Mouse (Mus musculus) embryonic facial prominence, embryonic 11.5 days (tissue): Measurements from ENCODE around the gene Plgrkt. TPM values are rescaled to one million over a fixed set of nuclear protein-coding genes. Genes with fewer than 3 reads are reported as not detected.

Experiments used
- ATAC-seq: fragments of 200-750 bp; cut with Nextera tagmentation; replicated peaks from 2 replicates; pipeline ENCODE4 v1.8.0; 2017; ENCODE audit warnings: low read depth; ENCODE audit not compliant: insufficient number of reproducible peaks, low FRiP score, low TSS enrichment
- DNase-seq: peaks from one replicate; pipeline ENCODE4 v3.0.0-alpha.2; 2015; ENCODE audit warnings: low spot score
- H3K27ac ChIP-seq: fragments of 300-500 bp; sonication (generic); replicated peaks from 2 replicates; pipeline ENCODE4 v1.5.1; 2014; ENCODE audit warnings: mild to moderate bottlenecking, low read depth, low read length, control low read depth
- H3K27me3 ChIP-seq: fragments of 300-500 bp; sonication (generic); 2 replicates; pipeline ENCODE4 v1.6.1; 2014; ENCODE audit warnings: mild to moderate bottlenecking, low read length, moderate library complexity, mixed read lengths; ENCODE audit not compliant: control insufficient read depth, insufficient read depth
- H3K36me3 ChIP-seq: fragments of 300-500 bp; sonication (generic); replicated peaks from 2 replicates; pipeline ENCODE4 v1.6.1; 2014; ENCODE audit warnings: low read depth, mild to moderate bottlenecking, low read length, moderate library complexity, mixed read lengths; ENCODE audit not compliant: control insufficient read depth, insufficient read depth
- H3K4me1 ChIP-seq: fragments of 300-500 bp; sonication (generic); 2 replicates; pipeline ENCODE4 v1.6.1; 2014; ENCODE audit warnings: low read length, mixed read lengths; ENCODE audit not compliant: control insufficient read depth, insufficient read depth
- H3K4me2 ChIP-seq: fragments of 300-500 bp; sonication (generic); 2 replicates; pipeline ENCODE4 v1.6.1; 2014; ENCODE audit warnings: low read depth, mild to moderate bottlenecking, control low read depth, low read length, moderate library complexity
- H3K4me3 ChIP-seq: fragments of 300-500 bp; sonication (generic); 2 replicates; pipeline ENCODE4 v1.5.1; 2014; ENCODE audit warnings: low read depth, low read length, control low read depth
- H3K9ac ChIP-seq: fragments of 300-500 bp; sonication (generic); replicated peaks from 2 replicates; pipeline ENCODE4 v1.6.1; 2014; ENCODE audit warnings: mild to moderate bottlenecking, control low read depth, low read length
- H3K9me3 ChIP-seq: fragments of 300-500 bp; sonication (generic); replicated peaks from 2 replicates; pipeline ENCODE4 v1.6.1; 2016; ENCODE audit warnings: mild to moderate bottlenecking, low read length, inconsistent platforms, mixed read lengths; ENCODE audit not compliant: control insufficient read depth
- WGBS: fragments of 180-500 bp; shearing (Covaris S2); extraction: QIAGEN DNeasy Blood & Tissue Kit; methylation state at CpG from one replicate; pipeline ENCODE4 v1.1.7; 2014; 5-methylcytosine and 5-hydroxymethylcytosine counted together
- polyA plus RNA-seq: library from polyadenylated mRNA; unstranded; fragments of >200 nt; fragmentation: Nextera tagmentation; extraction: Ambion mirVana; gene quantifications from 2 replicates; pipeline ENCODE4 v1.2.1, GENCODE M21; 2014

The Plgrkt gene
- polyA plus RNA-seq, 1 experiment from 2014 or later, result 58.8 TPM

DNA sequence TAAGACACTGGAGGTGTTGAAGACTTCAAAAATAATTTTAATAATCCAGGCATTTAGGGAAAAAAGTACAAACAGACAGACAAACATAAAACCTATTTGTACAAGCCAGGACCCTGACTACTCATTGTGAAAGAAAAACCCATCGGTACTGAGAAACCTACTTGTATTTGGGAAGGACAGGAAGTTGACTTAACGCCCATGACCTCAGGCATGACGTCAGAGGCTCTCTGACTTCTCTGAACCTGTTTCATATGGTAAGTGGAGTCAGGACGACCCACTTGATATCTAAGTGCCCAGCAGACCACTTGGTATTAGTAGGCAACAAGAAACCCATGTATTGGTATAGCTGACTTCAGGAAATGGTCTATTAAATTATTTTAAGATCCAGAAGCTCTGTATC lies 24.1 kb upstream of the Plgrkt start:
- Histone ChIP-seq H3K36me3 (no peaks in the 10 kb centered on the region), H3K27ac (no peak overlapping the region), H3K9me3 (no peaks in the 10 kb centered on the region), H3K9ac (no peak overlapping the region), H3K4me2 (no peak overlapping the region), H3K27me3 (no peaks in the 10 kb centered on the region), H3K4me3 (no peak overlapping the region), H3K4me1 (no peaks in the 10 kb centered on the region)
- 59% methylated on average over 4 of the region's 4 CpGs for WGBS
- DNase-seq (no peak), ATAC-seq (no peak)

DNA sequence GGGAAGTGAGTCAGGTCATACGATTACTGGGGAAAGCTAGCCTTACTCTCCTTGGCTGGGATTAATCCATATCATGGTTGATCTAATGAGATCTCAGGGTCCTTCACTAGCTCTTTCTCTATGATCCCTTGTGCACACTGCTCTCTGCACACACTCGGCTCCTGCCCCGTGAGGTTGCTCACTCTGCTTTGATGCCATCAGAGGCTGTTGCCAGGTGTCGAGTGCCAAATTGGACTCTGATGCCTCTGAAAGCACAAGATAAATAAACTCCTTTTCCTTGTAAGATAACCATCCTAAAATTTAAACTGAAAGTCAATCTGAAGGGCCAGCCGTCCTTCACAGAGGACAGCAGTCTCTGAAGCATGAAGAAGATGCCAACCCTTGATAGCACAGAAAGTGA lies 23.3 kb upstream of the Plgrkt start:
- no peaks in the 10 kb centered on the region for H3K9me3 ChIP-seq
- DNase-seq, result no peak
- H3K4me2 ChIP-seq, result no peak overlapping the region
- no peaks in the 10 kb centered on the region for H3K4me1 ChIP-seq
- ATAC-seq, result no peak
- no peak overlapping the region for H3K9ac ChIP-seq
- H3K36me3 ChIP-seq, result no peaks in the 10 kb centered on the region
- no peak overlapping the region for H3K4me3 ChIP-seq
- H3K27ac ChIP-seq, result no peak overlapping the region
- no peaks in the 10 kb centered on the region for H3K27me3 ChIP-seq
- 73% methylated on average over 5 of the region's 5 CpGs for WGBS

DNA sequence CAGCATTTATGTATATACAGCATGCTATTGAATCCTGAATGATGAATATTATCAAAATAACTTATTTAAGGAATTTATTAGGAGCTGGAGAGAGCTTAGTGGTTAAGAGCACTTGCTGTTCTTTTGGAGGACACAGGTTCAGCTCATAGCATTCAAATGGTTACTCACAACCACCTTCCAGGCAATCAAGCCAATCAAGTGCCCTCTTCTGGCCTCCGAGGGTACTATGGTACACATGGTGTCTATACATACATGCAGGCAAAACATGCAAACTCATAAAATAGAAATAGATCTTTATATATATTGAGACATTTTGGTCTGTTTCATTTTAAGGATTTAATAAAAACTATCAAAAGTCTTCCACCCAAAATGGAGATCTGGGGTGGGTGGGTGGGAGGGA lies 21.6 kb upstream of the Plgrkt start:
- H3K27me3 ChIP-seq, result no peaks in the 10 kb centered on the region
- H3K4me2 ChIP-seq, result no peak overlapping the region
- WGBS, result 79% methylated on average over 1 of the region's 1 CpGs
- no peak overlapping the region for H3K9ac ChIP-seq
- H3K36me3 ChIP-seq, result no peaks in the 10 kb centered on the region
- no peak for DNase-seq
- ATAC-seq, result no peak
- no peaks in the 10 kb centered on the region for H3K9me3 ChIP-seq
- no peaks in the 10 kb centered on the region for H3K4me1 ChIP-seq
- no peak overlapping the region for H3K4me3 ChIP-seq
- H3K27ac ChIP-seq, result no peak overlapping the region

DNA sequence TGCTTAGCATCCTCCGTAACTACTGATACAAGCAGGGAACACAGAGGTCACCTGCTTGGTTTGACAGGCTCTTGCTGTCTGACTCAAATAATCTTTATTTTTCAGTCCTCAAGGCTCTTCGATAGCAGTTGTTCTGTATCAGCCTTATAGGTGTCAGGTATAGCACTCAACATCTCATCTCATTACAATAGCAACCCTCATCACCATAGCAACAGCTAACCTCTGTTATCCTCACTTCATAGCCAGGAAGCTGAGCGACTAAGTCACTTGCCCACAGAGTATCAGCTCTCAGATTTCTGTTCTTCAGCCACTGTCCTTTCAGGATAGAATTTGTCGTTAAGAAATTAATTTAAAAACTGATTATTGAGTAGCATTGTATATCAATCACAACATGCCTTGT lies 18.6 kb upstream of the Plgrkt start:
- Histone ChIP-seq H3K4me3 (no peak overlapping the region), H3K27me3 (no peaks in the 10 kb centered on the region), H3K4me1 (no peaks in the 10 kb centered on the region), H3K4me2 (no peak overlapping the region), H3K36me3 (no peaks in the 10 kb centered on the region), H3K9me3 (no peaks in the 10 kb centered on the region), H3K27ac (no peak overlapping the region), H3K9ac (no peak overlapping the region)
- 88% methylated on average over 4 of the region's 4 CpGs for WGBS
- DNase-seq, result no peak
- ATAC-seq, result no peak

DNA sequence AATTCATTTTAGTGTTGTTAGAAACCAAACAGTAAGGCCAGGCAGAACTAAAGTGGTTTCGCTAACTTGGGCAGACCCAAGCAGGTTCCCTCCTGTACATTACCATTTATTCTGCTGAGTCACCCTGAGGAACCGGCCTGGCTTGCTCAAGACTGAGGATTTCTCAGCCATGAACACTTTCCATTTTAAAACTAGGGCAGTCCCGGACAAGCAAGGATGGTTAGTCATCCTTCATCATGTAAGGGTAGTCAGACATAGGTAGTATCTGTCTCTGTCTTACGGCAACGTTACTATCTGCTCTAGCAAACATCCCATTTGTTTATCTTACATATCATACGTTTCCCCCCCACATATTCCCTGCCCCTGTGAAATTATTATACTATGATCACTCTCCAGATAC lies 17.8 kb upstream of the Plgrkt start:
- H3K27me3 ChIP-seq, result no peaks in the 10 kb centered on the region
- H3K4me2 ChIP-seq, result no peak overlapping the region
- 86% methylated on average over 6 of the region's 6 CpGs for WGBS
- no peak overlapping the region for H3K4me3 ChIP-seq
- no peaks in the 10 kb centered on the region for H3K4me1 ChIP-seq
- no peak overlapping the region for H3K9ac ChIP-seq
- ATAC-seq (no peak), DNase-seq (no peak)
- no peak overlapping the region for H3K27ac ChIP-seq
- no peaks in the 10 kb centered on the region for H3K9me3 ChIP-seq
- H3K36me3 ChIP-seq, result no peaks in the 10 kb centered on the region

GRCm38 (mm10) chr19:29384412-29384811 lies 17.2 kb upstream of the Plgrkt start:
- WGBS, result 88% methylated on average over 9 of the region's 9 CpGs
- Histone ChIP-seq H3K4me2 (no peak overlapping the region), H3K9me3 (no peaks in the 10 kb centered on the region), H3K4me3 (no peak overlapping the region), H3K4me1 (no peaks in the 10 kb centered on the region), H3K36me3 (no peaks in the 10 kb centered on the region), H3K9ac (no peak overlapping the region), H3K27me3 (no peaks in the 10 kb centered on the region), H3K27ac (no peak overlapping the region)
- ATAC-seq, result no peak
- DNase-seq, result no peak

DNA sequence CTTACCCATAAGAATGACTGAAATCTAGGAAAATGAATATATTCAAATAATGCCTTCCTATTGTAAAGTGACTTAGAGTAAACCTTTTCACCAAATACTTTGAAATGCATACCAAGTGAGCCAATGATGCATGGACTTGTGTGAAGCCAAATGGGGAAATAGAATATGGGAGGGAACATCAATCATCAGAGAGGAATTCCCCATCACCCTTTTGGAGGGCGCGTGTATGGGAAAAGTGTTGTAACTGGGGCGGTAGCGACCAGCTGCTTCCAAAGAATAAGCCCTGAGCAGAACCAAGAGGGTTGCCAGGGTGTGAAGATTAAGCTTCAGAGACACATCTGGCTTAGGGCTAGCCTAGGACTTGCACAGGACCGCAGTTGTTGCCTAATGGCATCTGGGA lies 16.2 kb upstream of the Plgrkt start:
- H3K4me2 ChIP-seq, result no peak overlapping the region
- H3K4me3 ChIP-seq, result no peak overlapping the region
- no peak for ATAC-seq

DNA sequence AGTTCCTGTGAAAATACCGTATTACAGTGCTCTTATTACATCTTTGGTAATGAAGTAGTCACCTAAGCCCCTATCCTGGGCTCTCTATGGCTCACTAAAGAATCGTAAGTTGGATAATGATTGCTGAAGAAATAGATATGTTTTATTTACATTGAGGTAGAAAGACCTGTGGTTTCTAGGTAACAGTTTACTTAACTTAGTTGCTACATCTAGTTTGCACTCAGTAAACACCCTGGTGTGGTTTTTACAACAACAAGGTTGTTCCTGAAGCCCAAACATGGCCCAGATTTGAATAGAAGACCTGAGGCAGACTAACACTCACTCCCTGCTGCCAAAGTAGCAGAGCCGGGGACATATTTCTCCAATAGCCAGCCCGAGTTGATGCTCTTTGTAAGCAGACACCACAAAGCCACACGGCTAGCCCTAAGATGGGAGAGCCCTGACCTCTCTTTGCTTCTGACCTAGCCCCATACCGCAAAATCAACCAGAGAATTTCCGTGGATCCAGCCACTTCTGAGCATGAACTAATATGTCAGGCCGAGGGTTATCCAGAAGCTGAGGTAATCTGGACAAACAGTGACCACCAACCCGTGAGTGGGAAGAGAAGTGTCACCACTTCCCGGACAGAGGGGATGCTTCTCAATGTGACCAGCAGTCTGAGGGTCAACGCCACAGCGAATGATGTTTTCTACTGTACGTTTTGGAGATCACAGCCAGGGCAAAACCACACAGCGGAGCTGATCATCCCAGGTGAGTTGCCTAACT lies 12.8 kb upstream of the Plgrkt start:
- H3K27me3 ChIP-seq, result no peaks in the 10 kb centered on the region
- H3K36me3 ChIP-seq, result no peaks in the 10 kb centered on the region
- no peaks in the 10 kb centered on the region for H3K9me3 ChIP-seq
- no peaks in the 10 kb centered on the region for H3K4me1 ChIP-seq
- H3K27ac ChIP-seq, result no peak overlapping the region
- no peak overlapping the region for H3K4me3 ChIP-seq
- DNase-seq, result no peak
- no peak overlapping the region for H3K4me2 ChIP-seq
- WGBS, result 90% methylated on average over 14 of the region's 14 CpGs
- H3K9ac ChIP-seq, result no peak overlapping the region
- ATAC-seq, result no peak

More for the DNA sequence above, 16.2 kb upstream of the Plgrkt start:
- H3K27me3 ChIP-seq, result no peaks in the 10 kb centered on the region
- no peaks in the 10 kb centered on the region for H3K4me1 ChIP-seq
- H3K36me3 ChIP-seq, result no peaks in the 10 kb centered on the region
- H3K9me3 ChIP-seq, result no peaks in the 10 kb centered on the region
- DNase-seq, result no peak
- 90% methylated on average over 5 of the region's 5 CpGs for WGBS
- no peak overlapping the region for H3K9ac ChIP-seq
- no peak overlapping the region for H3K27ac ChIP-seq
